ENCODE assay signal across 27 mouse cellular contexts in genomic region chr7:145169703-145170102, GRCm38 (mm10). TPM values are rescaled to one million over a fixed set of nuclear protein-coding genes. Genes with fewer than 3 reads are reported as not detected.
DNase-seq lines count a peak whose midpoint lies in the region; ATAC-seq and TF ChIP-seq lines count a peak whose summit lies in the region.
"Had no signal": no experiment of that assay in that cellular context is flagged by ENCODE, and none has a peak within 500 bp of the region (broad histone marks: within the 10 kb centered on the region; RNA-seq: fewer than 3 reads in every experiment).

No protein-coding gene starts in this region.

- peaks cover 11% of the 10 kb centered on the region; the same call in 1 of the 2 replicates for H3K27me3 ChIP-seq in hindbrain, embryonic 13.5 days
- peaks cover 8% of the 10 kb centered on the region for H3K27me3 ChIP-seq in hindbrain, embryonic 12.5 days
- peaks cover 32% of the 10 kb centered on the region; the same call in 1 of the 2 replicates for H3K27me3 ChIP-seq in neural tube, embryonic 13.5 days
- H3K27me3 ChIP-seq in neural tube, embryonic 15.5 days (replicated peaks): peaks cover 7% of the 10 kb centered on the region; the same call in 1 of the 2 replicates
- no peaks in the 10 kb centered on the region for H3K27me3 ChIP-seq in hindbrain, postnatal 0 days (ENCODE audit: insufficient read depth, low read length)
- H3K27me3 ChIP-seq: embryonic facial prominence, embryonic 12.5 days; limb, embryonic 13.5 days had no signal

- no peak for TF ChIP-seq CTCF in hindbrain, postnatal 0 days (IDR thresholded peaks at IDR 0.05; ENCODE audit: low read depth)

- H3K4me2 ChIP-seq in hindbrain, embryonic 13.5 days: no peak overlapping the region
- no peak overlapping the region for H3K4me2 ChIP-seq in hindbrain, embryonic 12.5 days (replicated peaks)
- H3K4me2 ChIP-seq in neural tube, embryonic 13.5 days: no peak overlapping the region
- no peak overlapping the region for H3K4me2 ChIP-seq in neural tube, embryonic 15.5 days
- H3K4me2 ChIP-seq in hindbrain, postnatal 0 days (ENCODE audit: low read depth, low read length): no peak overlapping the region
- H3K4me2 ChIP-seq: embryonic facial prominence, embryonic 12.5 days; limb, embryonic 13.5 days; liver, embryonic 12.5 days had no signal

- no peak; the same call in 1 of the 2 replicates for ATAC-seq in hindbrain, embryonic 13.5 days (ENCODE audit: low FRiP score)
- no peak for ATAC-seq in hindbrain, embryonic 12.5 days (ENCODE audit: low FRiP score)
- no peak for ATAC-seq in neural tube, embryonic 13.5 days (ENCODE audit: low read depth)
- no peak for ATAC-seq in neural tube, embryonic 15.5 days (ENCODE audit: low FRiP score)
- ATAC-seq in hindbrain, postnatal 0 days: peak; percentile 70
- ATAC-seq: activated CD4-positive, CD25-positive, alpha-beta regulatory T cell, adult 4 months; liver, embryonic 12.5 days had no signal

- no peak overlapping the region for H3K9ac ChIP-seq in hindbrain, embryonic 13.5 days
- H3K9ac ChIP-seq in hindbrain, embryonic 12.5 days: no peak overlapping the region
- 0 out of 2 replicates have a peak overlapping the region, but pooled peaks have one; percentile 17 for H3K9ac ChIP-seq in neural tube, embryonic 13.5 days
- H3K9ac ChIP-seq in neural tube, embryonic 15.5 days (replicated peaks): no peak overlapping the region
- no peak overlapping the region for H3K9ac ChIP-seq in hindbrain, postnatal 0 days (replicated peaks; ENCODE audit: low read length)
- H3K9ac ChIP-seq: embryonic facial prominence, embryonic 12.5 days; limb, embryonic 13.5 days; liver, embryonic 12.5 days had no signal

- H3K4me3 ChIP-seq in hindbrain, embryonic 13.5 days: no peak overlapping the region
- H3K4me3 ChIP-seq in hindbrain, embryonic 12.5 days: no peak overlapping the region
- no peak overlapping the region for H3K4me3 ChIP-seq in neural tube, embryonic 13.5 days
- H3K4me3 ChIP-seq in neural tube, embryonic 15.5 days (replicated peaks): no peak overlapping the region
- no peak overlapping the region for H3K4me3 ChIP-seq in hindbrain, postnatal 0 days (ENCODE audit: low read length)
- H3K4me3 ChIP-seq: embryonic facial prominence, embryonic 12.5 days; layer of hippocampus, adult 2 months; limb, embryonic 13.5 days; liver, embryonic 12.5 days had no signal

- peak overlapping the region; percentile 23; the same call in 1 of the 2 replicates for H3K27ac ChIP-seq in hindbrain, embryonic 13.5 days
- H3K27ac ChIP-seq in hindbrain, embryonic 12.5 days: no peak overlapping the region
- H3K27ac ChIP-seq in neural tube, embryonic 13.5 days (replicated peaks): no peak overlapping the region
- no peak overlapping the region for H3K27ac ChIP-seq in neural tube, embryonic 15.5 days (replicated peaks)
- H3K27ac ChIP-seq in hindbrain, postnatal 0 days: peak overlapping the region; percentile 56
- H3K27ac ChIP-seq: embryonic facial prominence, embryonic 12.5 days; layer of hippocampus, adult 2 months; limb, embryonic 13.5 days; liver, embryonic 12.5 days had no signal

- H3K9me3 ChIP-seq in hindbrain, embryonic 13.5 days: no peaks in the 10 kb centered on the region
- H3K9me3 ChIP-seq in hindbrain, embryonic 12.5 days (replicated peaks): no peaks in the 10 kb centered on the region
- no peaks in the 10 kb centered on the region for H3K9me3 ChIP-seq in neural tube, embryonic 13.5 days
- H3K9me3 ChIP-seq in neural tube, embryonic 15.5 days (replicated peaks): no peaks in the 10 kb centered on the region
- no peaks in the 10 kb centered on the region for H3K9me3 ChIP-seq in hindbrain, postnatal 0 days (ENCODE audit: low read length)
- H3K9me3 ChIP-seq: embryonic facial prominence, embryonic 12.5 days; limb, embryonic 13.5 days; liver, embryonic 12.5 days had no signal

- WGBS in hindbrain, embryonic 13.5 days: 64% methylated on average over 3 of the region's 3 CpGs
- 76% methylated on average over 3 of the region's 3 CpGs for WGBS in hindbrain, embryonic 12.5 days
- 75% methylated on average over 3 of the region's 3 CpGs for WGBS in neural tube, embryonic 13.5 days
- 74% methylated on average over 3 of the region's 3 CpGs for WGBS in neural tube, embryonic 15.5 days
- 39% methylated on average over 3 of the region's 3 CpGs for WGBS in hindbrain, postnatal 0 days

- DNase-seq in cerebellum, postnatal 10 days: peak; percentile 84 to 94
- DNase-seq in cerebellum, adult 18-20 months: no peak
- peak; percentile 78 for DNase-seq in hindbrain, postnatal 0 days (ENCODE audit: low spot score)
- DNase-seq in spleen, postnatal 36 days (ENCODE audit: low spot score in 2 of 2): no peak
- DNase-seq: adrenal gland, adult 8-10 months; cerebellum, adult 9-11 months; kidney, adult 2 months; kidney, postnatal 14 days; layer of hippocampus, postnatal 36 days; lung, adult 2 months; lung, postnatal 14 days; right cerebral cortex, postnatal 14 days; thymus, postnatal 25 days had no signal

- peaks cover 24% of the 10 kb centered on the region for H3K4me1 ChIP-seq in hindbrain, embryonic 13.5 days (replicated peaks)
- H3K4me1 ChIP-seq in hindbrain, embryonic 12.5 days: peaks cover 12% of the 10 kb centered on the region
- H3K4me1 ChIP-seq in neural tube, embryonic 13.5 days (replicated peaks): peaks cover 27% of the 10 kb centered on the region
- peaks cover 11% of the 10 kb centered on the region for H3K4me1 ChIP-seq in neural tube, embryonic 15.5 days
- H3K4me1 ChIP-seq in hindbrain, postnatal 0 days (ENCODE audit: insufficient read depth, low read length): peaks cover 7% of the 10 kb centered on the region
- H3K4me1 ChIP-seq: liver, embryonic 12.5 days had no signal

- no peaks in the 10 kb centered on the region for H3K36me3 ChIP-seq in hindbrain, embryonic 13.5 days
- no peaks in the 10 kb centered on the region for H3K36me3 ChIP-seq in hindbrain, embryonic 12.5 days
- H3K36me3 ChIP-seq in neural tube, embryonic 13.5 days: no peaks in the 10 kb centered on the region
- H3K36me3 ChIP-seq in neural tube, embryonic 15.5 days: no peaks in the 10 kb centered on the region
- H3K36me3 ChIP-seq in hindbrain, postnatal 0 days (ENCODE audit: insufficient read depth, low read length): no peaks in the 10 kb centered on the region
- H3K36me3 ChIP-seq: embryonic facial prominence, embryonic 12.5 days; limb, embryonic 13.5 days; liver, embryonic 12.5 days had no signal

RNA-seq across cellular contexts. Expression of gene 1810010D01Rik, which starts 38.2 kb away (rescaled TPM):
- 0.38 TPM in 1 of 2 replicates, not detected in the other for polyA plus RNA-seq in hindbrain, embryonic 13.5 days (2015; fragmentation: Nextera tagmentation; extraction: Ambion mirVana)
- 0.35 TPM in 1 of 2 replicates, not detected in the other for polyA plus RNA-seq in hindbrain, embryonic 12.5 days (2016; fragmentation: Nextera tagmentation; extraction: Ambion mirVana)
- not detected in 2 replicates for polyA plus RNA-seq in neural tube, embryonic 13.5 days (2015; fragmentation: Nextera tagmentation; extraction: Ambion mirVana)
- polyA plus RNA-seq in neural tube, embryonic 15.5 days (2015; fragmentation: Nextera tagmentation; extraction: Ambion mirVana): 0.59 TPM in 1 of 2 replicates, not detected in the other
- 1.6 TPM in 1 of 2 replicates, not detected in the other for total RNA-seq in hindbrain, postnatal 0 days (2014; rRNA removed)
- polyA plus RNA-seq in hindbrain, postnatal 0 days (2015; fragmentation: Nextera tagmentation; extraction: Ambion mirVana): 0.20 TPM in 1 of 2 replicates, not detected in the other
- total RNA-seq: gastrocnemius, adult 18-20 months; heart, postnatal 25 days; left cerebral cortex, postnatal 14 days; megakaryocyte progenitor cell, adult 5-6 weeks had no signal
- polyA plus RNA-seq: activated CD4-positive, CD25-positive, alpha-beta regulatory T cell, adult 4 months; embryonic facial prominence, embryonic 12.5 days; heart, embryonic 14.5 days had no signal

Comparison
In these comparisons a context has a peak if more than half of its experiments do, and no peak if none do; other contexts are left out.
1. DNase-seq: peak in cerebellum, postnatal 10 days (2 of 2) and hindbrain, postnatal 0 days (single experiment); none in cerebellum, adult 18-20 months (0 of 2) and spleen, postnatal 36 days (0 of 2).
2. H3K27ac ChIP-seq: peak in hindbrain, embryonic 13.5 days (single experiment) and hindbrain, postnatal 0 days (single experiment); none in hindbrain, embryonic 12.5 days (single experiment), neural tube, embryonic 13.5 days (single experiment) and neural tube, embryonic 15.5 days (single experiment).